Mouse (Mus musculus): ENCODE measurements around the gene Mark2.

DNA sequence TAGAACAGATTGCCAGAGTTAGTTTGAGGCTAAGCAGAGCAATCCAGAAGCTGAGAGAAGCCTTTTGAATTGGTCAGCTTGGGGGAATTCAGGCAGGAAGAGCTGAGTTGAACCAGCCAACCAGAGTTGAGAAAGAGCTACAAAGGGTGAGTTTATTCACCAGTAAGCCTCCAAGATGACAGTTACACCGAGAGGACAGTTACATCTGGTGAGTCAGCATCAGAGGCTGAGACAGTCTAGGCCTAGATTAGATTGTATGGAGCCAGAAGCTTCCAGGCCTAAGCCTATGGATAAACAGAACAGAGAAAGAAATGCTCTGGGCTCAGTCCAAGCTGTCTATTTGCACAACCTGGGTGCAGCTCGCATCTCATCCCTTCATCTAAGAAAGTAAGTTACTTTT, 36.0 kb upstream of the Mark2 start:
- TF ChIP-seq CTCF (IDR thresholded peaks at IDR 0.05; ENCODE audit: insufficient read depth, low read depth, low read length) (no peak), POLR2A (IDR thresholded peaks at IDR 0.05; ENCODE audit: insufficient read depth, low read depth, low read length) (no peak)

Measured in olfactory bulb, adult 2 months (tissue).